Mouse (Mus musculus): Measurements from ENCODE around the gene Dnmbp.

DNA sequence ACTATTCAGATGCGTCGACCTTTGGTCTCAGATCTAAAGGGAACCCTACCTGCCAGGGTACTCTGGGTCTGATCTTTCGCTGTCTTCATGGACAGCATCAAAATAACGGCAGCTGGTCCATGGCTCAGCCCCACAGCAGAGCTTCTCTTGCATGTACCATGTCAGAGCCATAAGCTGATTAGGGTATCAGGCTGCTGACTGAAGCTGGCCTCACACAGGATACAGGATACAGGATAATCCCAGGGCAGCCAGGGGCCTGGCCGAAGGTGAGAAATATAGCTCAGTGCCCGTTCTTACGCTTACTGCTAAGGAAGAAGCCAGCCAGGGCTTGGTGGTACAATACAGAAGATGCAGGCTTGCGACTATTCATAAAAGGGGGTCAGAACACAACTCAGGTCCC lies 4.6 kb upstream of the Dnmbp start:
- no peak for TF ChIP-seq CTCF (IDR thresholded peaks at IDR 0.05; ENCODE audit: extremely low read depth, insufficient read depth, low read length)
- no peak for TF ChIP-seq POLR2A (IDR thresholded peaks at IDR 0.05; ENCODE audit: extremely low read depth, insufficient read depth, low read length)
